Comparison of ENCODE assay signal across 18 mouse cellular contexts in genomic region chr12:84707804-84708203, GRCm38 (mm10). TPM values are rescaled to one million over a fixed set of nuclear protein-coding genes. Genes with fewer than 3 reads are reported as not detected.
"Had no signal": no experiment of that assay in that cellular context is flagged by ENCODE, and none has a peak within 500 bp of the region (broad histone marks: within the 10 kb centered on the region; RNA-seq: fewer than 3 reads in every experiment).

No protein-coding gene starts in this region.

- H3K4me2 ChIP-seq: liver, embryonic 13.5 days; lung, embryonic 15.5 days; midbrain, embryonic 13.5 days; stomach, embryonic 15.5 days had no signal

- H3K4me1 ChIP-seq: lung, embryonic 15.5 days; stomach, embryonic 15.5 days had no signal

- H3K27ac ChIP-seq: kidney, postnatal 0 days; layer of hippocampus, adult 2 months; left cerebral cortex, adult 2 months; liver, embryonic 13.5 days; lung, embryonic 15.5 days; midbrain, embryonic 13.5 days; stomach, embryonic 15.5 days had no signal

- DNase-seq: kidney, adult 2 months; kidney, postnatal 25 days; layer of hippocampus, postnatal 36 days; liver, embryonic 13.5 days; right cerebral cortex, adult 18-20 months; right cerebral cortex, postnatal 14 days; right cerebral cortex, postnatal 4 days; thymus, postnatal 25 days had no signal

- ATAC-seq: intestine, postnatal 0 days; midbrain, embryonic 13.5 days had no signal

- H3K36me3 ChIP-seq: liver, embryonic 13.5 days; lung, embryonic 15.5 days; midbrain, embryonic 13.5 days; stomach, embryonic 15.5 days had no signal

- H3K9ac ChIP-seq: liver, embryonic 13.5 days; lung, embryonic 15.5 days; midbrain, embryonic 13.5 days; stomach, embryonic 15.5 days had no signal

- H3K4me3 ChIP-seq: layer of hippocampus, adult 2 months; left cerebral cortex, adult 2 months; liver, embryonic 13.5 days; lung, embryonic 15.5 days; midbrain, embryonic 13.5 days; stomach, embryonic 15.5 days had no signal

- H3K9me3 ChIP-seq: liver, embryonic 13.5 days; lung, embryonic 15.5 days; midbrain, embryonic 13.5 days; stomach, embryonic 15.5 days had no signal

- H3K27me3 ChIP-seq: liver, embryonic 13.5 days; lung, embryonic 15.5 days; midbrain, embryonic 13.5 days; stomach, embryonic 15.5 days had no signal

RNA-seq across cellular contexts. Expression of gene Syndig1l, which starts 9.2 kb away (rescaled TPM):
- polyA plus RNA-seq: kidney, adult 2 months; kidney, embryonic 14.5 days; kidney, postnatal 0 days; limb, embryonic 11.5 days; liver, adult 2 months; lung, embryonic 15.5 days had no signal
